Mouse (Mus musculus): ENCODE measurements around the gene Tmprss5.

Gene Tmprss5

DNA sequence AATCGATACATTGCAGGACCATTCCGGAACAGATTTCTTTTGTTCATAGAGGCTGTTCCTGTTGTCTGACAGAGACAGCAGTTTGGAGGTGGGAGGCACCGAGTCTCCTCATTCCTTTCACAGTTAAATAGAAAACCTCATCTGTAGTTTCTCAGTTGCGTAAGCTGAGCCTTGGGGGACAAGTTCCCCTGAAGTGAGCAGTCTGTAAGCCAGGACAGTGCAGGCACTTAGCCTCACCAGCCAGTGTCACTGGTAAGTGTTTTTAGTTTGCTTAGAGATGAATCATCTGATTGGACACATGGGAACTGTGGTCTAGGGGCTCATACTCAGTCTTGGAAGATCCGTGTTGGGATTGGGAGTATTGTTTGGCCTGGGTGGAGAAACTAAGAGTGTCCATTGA lies at the start of gene Tmprss5:
Gene Tmprss5 (plus strand): TSS at position 154 of the 400 bp plus-strand sequence.
- DNase-seq = no peak

DNA sequence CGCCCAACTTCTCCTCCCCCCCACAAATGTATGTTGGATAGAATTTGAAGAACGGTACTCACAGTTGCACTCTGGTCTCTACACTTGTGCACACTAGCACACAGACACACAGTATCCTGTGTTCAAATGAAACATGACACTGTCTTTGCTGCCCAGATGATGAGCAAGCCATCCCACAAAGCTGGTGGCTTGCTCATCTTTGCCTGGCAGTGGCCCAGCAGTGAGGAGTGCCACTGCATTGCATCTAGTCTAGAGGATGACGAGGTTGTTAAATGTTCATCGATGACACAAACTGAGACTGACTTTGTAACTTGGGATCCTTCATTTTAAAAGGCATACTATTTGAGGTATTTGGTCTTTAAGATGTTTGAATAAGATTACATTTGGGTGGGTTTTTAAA lies 46.3 kb upstream of the Tmprss5 start:
- no peak for DNase-seq

DNA sequence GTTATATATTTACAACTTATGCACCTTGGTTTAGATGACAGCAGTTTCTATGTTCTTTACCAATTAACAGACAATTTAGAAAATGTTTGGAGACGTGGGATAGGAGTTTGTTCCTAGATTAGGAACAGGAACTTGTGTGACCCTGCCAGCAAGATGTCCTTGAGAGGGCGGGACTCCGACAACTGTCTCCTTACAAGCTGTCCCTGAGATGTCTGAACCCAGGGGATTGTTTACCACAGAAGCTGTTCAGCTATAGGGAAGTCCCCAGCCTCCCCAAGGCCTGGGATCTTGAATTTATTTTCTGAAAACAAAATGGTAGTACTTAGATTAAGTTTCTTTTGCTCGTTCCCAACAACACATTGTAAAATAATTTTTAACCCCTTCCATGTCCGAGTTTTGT lies 30.2 kb upstream of the Tmprss5 start:
- no peak for DNase-seq

DNA sequence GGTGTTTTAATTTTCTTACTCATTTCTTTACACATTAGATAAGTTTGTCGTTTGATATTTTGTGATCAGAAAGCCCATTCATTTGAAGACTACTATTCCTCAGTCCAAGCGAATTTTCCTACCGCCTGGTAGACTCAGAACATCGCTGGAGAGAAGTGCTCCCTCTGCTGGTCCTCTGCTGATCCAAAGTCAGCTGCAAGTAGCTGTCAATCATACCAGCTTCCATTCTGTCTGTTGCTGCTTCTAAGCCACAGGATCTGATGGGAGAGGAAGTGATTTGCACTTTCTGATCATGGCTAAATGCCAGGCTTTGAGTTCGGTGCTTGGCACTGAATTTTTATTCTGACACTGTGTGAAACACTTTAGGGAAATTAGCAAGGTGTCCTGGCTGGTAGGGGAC lies 29.7 kb upstream of the Tmprss5 start:
- peak; percentile 68 to 83 for DNase-seq

DNA sequence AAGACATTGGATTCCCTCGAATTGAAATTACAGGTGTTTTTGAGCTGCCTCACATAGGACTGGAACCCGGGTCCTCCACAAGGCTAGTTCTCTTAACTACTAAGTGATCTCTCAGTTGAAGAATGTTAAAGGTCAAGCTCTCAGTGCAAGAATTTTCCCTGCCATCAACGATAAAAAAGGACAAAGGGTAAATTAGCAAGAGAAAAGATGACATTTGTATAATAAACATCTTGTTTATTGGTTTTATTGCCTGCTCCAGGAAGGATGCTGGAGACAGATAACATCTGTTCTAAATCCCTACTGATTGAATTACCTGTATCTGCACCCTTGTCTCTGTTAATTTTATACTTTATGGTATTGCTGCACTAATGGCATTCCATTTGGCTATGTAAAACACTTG lies 27.0 kb upstream of the Tmprss5 start:
- no peak for DNase-seq

DNA sequence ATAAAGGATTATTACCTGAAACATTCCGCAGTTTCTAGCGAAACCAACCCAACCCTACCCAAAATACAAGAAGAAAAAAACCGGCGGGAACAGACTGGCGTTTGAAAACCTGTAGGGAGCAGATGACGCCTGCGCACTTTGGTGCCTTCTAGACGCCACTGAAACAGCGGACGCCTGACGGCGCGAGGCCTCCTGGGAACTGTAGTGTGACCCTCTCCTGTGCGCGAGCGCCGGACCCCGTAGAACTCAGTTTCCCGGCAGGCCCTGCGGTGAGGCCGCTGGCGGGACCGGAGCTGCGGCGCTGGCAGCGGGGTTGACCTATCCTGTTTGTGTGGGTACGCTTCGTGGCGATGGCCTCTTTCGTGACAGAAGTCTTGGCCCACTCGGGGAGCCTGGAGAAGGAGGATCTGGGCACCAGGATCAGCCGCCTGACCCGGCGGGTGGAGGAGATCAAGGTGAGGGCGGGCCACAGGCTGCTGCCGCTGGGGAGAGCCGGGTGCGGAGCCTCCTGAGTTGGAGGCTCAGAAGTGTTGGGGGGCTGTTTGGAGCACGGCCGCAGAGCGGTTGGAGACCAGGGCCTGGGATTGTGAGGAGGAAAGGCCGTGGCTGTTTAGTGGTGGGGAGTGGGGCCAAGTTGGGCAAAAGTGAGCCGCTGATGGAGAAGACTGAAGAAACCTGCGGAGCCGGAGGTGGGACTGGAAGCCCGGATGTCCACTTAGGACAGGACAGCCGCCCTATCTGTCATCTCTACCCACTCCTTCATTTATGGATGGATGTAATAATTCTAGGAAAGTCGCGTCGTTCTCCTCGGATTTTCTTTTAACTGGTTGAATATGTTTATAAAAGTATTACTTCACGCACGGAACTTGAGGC lies 25.5 kb upstream of the Tmprss5 start, which contains the start of gene Zw10:
Gene Zw10 (plus strand): TSS at position 281 of the 873 bp plus-strand sequence.
- peak; percentile 95 to 97 for DNase-seq

DNA sequence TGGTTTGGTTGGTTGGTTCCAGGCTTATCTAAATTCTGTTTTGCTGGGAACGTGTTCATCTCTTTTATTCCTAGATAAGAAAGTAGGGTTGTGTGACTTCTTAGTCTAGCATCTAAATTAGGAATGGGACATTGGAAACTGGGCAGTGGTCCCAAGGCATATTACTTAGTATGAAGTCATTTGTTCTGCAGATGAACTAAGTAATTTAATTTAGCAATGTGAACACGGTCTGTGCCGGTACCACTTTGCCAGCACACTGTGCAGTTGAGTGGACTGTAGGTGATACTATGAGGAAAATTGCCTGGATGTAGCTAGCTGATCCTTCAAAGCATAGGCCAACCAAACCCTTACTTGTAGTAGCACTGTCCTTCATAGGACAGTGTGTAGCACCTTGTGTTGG lies 4.2 kb upstream of the Tmprss5 start:
- no peak for DNase-seq

DNA sequence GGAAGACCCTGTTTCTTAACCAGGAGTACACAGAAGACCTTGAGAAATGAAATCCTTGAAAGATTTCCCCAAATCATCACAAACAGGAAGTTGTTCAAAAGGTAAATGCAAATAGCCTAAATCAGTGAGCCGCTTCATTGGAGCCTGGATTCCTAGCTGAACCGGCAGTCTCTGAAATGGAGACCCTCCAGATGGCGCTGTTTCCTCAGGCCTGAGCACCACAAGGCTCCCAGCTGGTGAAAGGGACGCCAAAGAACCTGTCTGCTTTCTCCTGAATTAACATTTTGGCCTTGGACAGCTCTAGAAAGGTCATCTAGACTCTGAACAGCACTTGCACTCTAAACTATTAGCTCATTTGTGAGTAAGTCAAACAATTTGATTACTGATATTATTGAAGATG lies 501 bp downstream of the Tmprss5 start:
- DNase-seq = peak; percentile 79 to 87

DNA sequence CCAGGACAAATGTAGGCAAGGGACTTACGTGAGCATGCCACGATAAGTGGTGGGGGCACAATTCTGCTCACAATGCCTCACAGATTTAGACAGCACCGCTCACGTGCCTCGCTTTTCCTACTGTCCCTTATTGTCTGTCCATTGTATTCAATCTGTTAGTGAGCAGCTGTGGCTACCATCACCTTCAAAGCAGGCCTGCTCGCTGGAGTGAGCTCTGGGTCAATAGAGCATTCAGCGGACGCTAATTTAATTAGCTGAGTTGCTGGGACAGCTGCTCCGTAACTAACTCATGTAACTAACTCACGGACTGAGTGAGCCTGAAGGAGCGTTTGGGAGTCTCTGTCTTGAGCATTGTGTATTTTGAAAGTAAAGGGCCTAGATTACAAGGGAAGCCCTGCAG lies 6.3 kb downstream of the Tmprss5 start:
- DNase-seq = no peak

DNA sequence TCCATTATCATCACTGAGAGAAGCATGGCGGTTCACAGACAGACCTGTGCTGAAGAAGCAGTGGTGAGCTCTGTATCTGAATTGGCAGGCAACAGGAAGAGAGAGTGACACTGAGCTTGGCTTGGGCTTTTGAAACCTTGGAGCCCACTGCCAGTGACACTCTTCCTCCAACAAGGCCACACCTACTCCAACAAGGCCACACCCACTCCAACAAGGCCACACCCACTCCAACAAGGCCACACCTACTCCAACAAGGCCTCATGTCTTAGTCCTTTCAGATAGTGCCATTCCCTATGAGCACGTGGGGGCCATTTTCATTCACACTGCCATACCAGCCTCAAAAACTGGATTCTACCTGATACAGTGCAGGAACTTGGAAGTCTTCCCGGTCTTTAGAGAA lies 17.8 kb downstream of the Tmprss5 start:
- DNase-seq = no peak

DNA sequence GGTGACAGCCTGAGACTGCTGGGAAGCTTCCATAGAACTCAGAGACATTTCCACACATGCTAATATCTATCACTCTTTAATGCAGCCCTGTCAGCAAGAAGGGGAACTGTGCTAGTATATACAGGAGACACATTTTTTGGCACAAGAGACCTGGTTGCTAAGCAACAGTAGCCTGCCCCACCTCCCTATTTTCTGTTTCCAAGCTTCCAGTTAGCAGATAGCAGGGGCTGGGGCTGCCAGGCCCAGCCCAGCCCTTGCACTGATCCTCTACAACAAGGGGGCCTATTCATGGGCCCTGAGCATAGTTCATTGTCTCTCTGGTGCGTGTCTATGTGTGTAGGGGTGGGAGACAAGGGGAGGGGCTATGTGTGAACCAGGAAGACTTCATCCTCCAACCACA lies 21.3 kb downstream of the Tmprss5 start:
- DNase-seq = no peak

DNA sequence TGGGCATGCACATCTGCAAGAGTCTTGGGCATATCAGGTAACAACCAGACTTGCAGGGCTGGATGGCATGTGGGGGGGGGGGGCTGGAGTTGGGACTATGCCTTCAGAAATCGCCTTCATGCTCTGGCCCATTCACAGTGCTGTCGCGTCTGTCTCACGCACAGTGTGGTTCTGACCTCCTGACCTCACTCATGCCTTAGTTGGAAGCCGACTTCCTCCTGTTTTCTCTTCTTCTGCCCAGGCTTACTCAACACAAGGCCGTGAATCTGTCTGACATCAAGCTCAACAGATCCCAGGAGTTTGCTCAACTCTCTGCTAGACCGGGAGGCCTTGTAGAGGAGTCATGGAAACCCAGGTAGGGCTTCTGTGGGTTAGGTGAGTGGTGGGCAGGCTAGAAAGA lies 28.0 kb downstream of the Tmprss5 start:
- no peak for DNase-seq

DNA sequence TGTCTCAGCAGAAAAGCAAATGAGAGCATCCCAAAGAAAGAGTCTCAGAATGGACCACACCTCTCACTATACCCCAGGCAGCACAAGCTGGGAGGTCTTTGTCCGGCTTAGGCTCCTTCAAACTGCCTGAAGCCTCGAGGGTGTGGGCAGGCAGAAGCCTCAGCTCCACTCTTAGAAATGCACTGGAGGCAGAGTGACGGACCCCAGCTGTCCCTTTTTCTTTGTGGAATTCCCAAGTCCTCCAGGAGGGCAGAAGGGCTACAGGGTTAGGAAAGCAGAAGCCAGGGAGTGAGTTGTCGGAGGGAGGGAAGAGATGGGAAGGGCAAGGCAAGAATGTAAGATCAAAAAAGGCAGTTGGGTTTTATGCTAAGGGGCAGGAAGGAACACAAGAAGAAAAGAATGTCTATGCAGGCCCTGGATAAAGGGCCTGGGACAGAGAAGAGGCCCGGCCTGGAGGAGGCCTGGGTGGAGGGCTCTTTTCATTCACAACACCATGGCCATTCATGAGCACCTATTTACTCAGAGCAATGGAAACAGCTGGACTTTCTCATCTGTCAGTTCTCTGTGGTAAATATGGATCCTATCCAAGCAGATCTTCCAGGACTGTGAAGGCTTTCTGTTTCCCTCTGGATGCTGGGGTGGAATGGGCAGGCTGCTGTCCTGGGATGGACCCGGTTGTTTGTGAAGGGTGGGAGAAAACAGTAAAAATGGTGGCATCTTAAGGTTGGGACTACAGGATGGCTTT lies 29.6 kb downstream of the Tmprss5 start:
- DNase-seq = peak in 1 of 2 experiments; percentile 36

DNA sequence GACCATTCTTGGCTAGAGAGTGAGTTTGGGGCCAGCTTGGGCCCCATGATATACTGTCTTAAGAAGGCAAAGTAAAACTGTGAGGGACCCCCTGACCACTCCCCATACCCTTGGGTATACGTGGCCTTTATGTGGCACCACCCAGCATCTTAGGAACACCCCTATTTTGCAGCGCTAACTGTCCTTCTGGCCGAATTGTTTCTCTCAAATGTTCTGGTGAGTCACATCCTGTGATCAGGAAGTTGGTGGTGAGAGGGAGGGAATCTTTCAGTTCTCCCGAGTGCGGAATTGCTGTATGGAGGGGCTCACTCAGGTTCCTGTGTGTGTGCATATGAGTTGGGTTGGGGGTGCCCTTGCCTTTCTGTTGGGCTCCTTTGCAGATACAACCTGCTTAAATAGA lies 30.2 kb downstream of the Tmprss5 start:
- no peak for DNase-seq

DNA sequence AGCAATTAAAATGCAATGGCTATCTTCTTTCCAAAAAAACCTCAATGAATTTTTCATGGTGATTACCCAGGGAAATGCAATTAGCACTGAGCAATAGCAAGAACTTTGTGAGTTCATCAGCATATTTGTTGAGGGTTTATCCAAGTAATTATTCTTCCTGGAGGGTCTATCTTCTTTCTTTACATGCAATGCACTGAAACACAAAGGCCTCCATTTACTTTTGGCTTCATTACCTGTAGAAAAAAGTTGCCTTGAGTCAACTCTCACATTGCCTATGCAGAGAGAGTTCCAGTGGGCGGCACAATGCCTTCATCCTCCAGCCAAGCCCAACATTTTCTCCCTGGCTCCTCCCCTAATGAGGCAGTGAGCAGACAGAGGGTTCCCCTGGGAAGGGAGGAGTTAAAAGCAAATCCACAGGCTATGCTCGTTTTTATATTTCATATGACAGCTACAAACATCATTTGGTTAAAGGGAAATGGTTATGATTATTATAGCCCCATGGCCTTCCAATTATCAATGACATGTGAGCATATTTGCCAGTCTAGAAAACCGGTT lies 37.3 kb downstream of the Tmprss5 start:
- no peak for DNase-seq

DNA sequence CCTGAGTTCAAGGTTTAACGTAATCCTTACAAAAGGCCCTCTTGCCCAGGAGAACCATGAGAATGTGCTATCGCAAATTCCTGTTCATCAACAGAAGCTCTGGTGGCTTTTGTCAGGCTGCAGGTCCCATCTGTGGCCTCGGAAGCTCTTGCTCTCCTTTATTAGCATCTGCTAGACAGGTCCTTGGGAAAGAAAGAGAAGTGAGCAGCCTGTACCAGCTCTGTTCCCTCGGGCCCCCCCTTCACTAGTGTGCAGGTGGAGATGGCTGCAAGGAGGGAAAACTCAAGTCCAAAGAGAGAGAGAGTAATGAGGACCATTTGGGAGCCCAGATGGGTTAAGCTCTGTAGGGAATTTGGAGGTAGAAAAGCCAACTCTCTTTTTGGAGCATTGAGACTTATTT lies 38.7 kb downstream of the Tmprss5 start:
- DNase-seq = no peak

DNA sequence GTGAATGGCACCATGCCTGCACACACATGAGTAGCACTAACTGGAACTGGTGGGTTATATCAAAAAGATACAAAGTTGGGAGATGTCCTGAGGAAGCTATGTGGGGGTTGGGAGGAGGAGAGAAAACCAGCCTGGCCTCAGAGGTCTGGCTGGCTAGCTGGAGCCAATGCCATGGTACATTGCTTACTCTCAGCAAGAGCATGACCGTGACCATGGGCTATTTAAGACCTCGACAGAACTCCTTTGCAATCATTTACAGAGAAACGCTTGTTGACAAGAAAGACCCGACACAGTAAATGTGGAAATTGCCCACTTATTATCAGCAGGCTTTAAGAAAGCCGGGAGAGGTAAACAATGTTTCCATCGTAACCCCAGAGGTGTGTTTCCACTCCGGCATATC lies 44.6 kb downstream of the Tmprss5 start:
- no peak for DNase-seq

DNA sequence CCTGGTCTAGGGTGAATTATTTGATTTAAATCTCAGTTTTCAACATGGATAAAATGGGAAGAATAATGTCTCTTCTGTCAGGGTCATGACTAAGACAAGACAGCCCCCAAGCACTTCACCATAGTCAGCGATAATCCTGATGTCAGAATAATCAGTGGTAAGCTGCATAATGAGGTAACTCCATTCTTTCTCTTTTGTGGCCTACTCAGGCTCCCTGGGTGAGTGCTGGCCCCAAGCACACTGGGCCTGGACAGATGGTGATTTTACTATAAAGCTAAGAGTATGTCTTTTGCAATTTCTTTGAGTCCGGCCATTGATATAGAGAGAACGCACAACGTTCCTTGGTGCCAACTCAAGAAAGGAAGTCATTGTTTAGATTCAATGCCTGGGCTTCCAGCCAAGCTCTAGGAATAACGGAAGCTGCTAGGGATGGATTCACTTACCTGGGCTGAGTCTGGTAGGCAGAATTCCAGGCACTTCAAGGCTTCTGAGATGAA lies 49.5 kb downstream of the Tmprss5 start:
- no peak for DNase-seq

DNA sequence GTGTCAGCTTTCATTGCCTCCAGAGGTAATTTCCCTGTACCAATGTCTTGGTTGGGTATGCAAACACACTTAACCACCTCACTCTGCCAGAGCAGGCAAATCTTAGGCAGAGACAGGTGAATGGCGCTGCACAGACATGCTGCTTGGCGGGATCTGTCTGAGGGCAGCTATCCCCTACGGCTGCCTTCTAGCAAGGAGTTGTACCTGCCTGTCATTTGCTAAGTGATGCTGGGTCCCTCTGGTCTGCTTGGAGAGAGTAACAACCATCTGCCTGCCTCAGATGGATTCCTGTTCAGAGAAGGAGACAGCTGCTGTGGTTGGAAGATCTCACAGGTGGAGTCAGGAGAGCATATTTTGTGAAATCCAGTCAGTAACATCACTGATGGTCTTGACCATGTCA lies 62.8 kb downstream of the Tmprss5 start:
- no peak for DNase-seq

DNA sequence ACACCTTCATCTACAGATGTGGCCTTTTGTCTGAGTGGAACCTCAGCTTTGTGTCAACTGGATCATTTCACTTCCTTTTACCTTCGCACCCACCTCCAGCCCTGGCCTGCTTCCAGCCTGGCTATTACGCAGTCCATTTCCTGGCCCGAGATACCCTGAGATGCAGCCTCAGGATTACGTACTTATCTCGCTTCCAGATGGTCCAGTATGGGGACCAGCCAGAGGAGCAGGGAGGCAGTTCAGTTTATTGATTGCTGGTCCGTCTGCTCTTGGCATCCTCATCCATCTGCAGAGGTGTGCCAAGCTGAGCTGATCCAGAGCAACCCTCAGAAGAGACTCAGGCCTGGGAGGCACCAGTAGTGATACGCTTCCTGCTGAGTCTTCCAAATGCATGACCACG lies 64.7 kb downstream of the Tmprss5 start:
- no peak for DNase-seq

DNA sequence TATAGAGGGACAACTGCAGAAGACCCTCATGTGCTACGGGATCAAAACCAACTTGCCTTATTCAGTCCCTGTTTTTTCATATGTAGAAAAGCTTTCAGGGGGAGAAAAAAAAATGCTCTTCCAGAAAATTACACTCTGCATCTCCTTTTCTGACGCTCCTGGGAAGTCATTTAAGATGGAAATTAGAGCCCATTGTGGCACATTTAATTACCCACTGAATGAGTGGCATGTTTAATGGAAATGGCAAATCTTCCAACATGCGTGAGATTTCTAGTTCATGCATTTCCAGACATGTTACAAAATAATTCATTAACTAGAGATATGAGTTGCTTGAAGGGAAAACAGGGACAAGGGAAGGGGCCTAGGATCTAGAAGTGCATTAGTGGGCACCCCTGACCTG lies 66.0 kb downstream of the Tmprss5 start:
- DNase-seq = no peak

Data from kidney, postnatal 25 days (tissue).